Mouse (Mus musculus) heart, adult 2 months (tissue): ENCODE measurements around the gene Nrg3.

Experiments
- CTCF ChIP-seq: fragments of 200-600 bp; IDR thresholded peaks from 2 replicates; pipeline ENCODE4 v1.8.1; 2022; ENCODE audit warnings: antibody characterized with exemption, mild to moderate bottlenecking, moderate library complexity
- POLR2A ChIP-seq: fragments of 200-500 bp; IDR thresholded peaks from 2 replicates; pipeline ENCODE4 v1.6.1; 2011; ENCODE audit warnings: mild to moderate bottlenecking, low read depth, low read length, control low read depth; ENCODE audit not compliant: insufficient read depth

GRCm38 (mm10) chr14:38701413-38701812 is 771.5 kb downstream of the Nrg3 start:
- TF ChIP-seq CTCF (no peak), POLR2A (no peak)
